Mouse (Mus musculus): ENCODE data around the gene Mcfd2. TPM values are rescaled to one million over a fixed set of nuclear protein-coding genes. Genes with fewer than 3 reads are reported as not detected.

The Mcfd2 gene
- 47.0 and 49.0 TPM in 2 replicates for polyA plus RNA-seq (2014; fragmentation: Nextera tagmentation; extraction: Ambion mirVana)

DNA sequence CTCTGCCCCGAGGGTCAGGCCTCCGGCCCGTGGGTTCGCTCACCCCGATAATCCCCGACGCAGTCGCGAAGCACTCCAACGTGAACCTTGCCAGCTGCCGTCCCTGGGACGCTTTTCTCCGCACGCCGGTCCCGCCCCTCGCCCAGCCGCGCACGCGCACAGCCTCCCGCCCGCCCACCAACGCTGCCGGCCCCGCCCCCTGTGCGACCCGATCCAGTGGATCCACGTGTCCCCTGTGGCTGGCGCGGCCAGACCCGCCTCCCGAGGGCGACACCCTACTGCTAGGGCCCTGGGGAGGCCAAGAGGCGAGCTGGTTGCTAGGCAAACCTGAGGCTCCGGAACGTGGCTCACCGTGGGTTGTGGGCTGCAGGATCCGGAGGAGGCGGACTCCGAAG is at the start of gene Mcfd2:
Mcfd2 (minus strand) TSS at position 144 of the 395 bp plus-strand sequence.
- Histone ChIP-seq H3K27me3 (ENCODE audit: control insufficient read depth, insufficient read depth, low read length) (no peaks in the 10 kb centered on the region), H3K9me3 (ENCODE audit: control insufficient read depth, low read length) (peaks cover 2% of the 10 kb centered on the region; the same call in 1 of the 2 replicates), H3K9ac (peak within 1 kb of the TSS; percentile 94), H3K4me1 (replicated peaks; ENCODE audit: control insufficient read depth, insufficient read depth, low read length) (peaks cover 24% of the 10 kb centered on the region), H3K4me2 (replicated peaks) (peak within 1 kb of the TSS; percentile 86), H3K36me3 (replicated peaks; ENCODE audit: control insufficient read depth, insufficient read depth) (peaks cover 4% of the 10 kb centered on the region; the same call in 1 of the 2 replicates), H3K27ac (peak within 1 kb of the TSS; percentile 71), H3K4me3 (replicated peaks; ENCODE audit: low read length) (peak within 1 kb of the TSS; percentile 80)
- peak; percentile 90 for ATAC-seq (ENCODE audit: low FRiP score)
- under 1% methylated on average over 41 of the region's 41 CpGs for WGBS
- DNase-seq (ENCODE audit: low spot score): peak; percentile 91

GRCm38 (mm10) chr17:87315021-87315531 is 49.3 kb upstream of the Mcfd2 start:
- Histone ChIP-seq H3K9ac (0 out of 2 replicates have a peak overlapping the region, but pooled peaks have one; percentile 21), H3K27ac (no peak overlapping the region), H3K9me3 (ENCODE audit: control insufficient read depth, low read length) (no peaks in the 10 kb centered on the region), H3K4me3 (replicated peaks; ENCODE audit: low read length) (no peak overlapping the region), H3K4me2 (replicated peaks) (no peak overlapping the region), H3K36me3 (replicated peaks; ENCODE audit: control insufficient read depth, insufficient read depth) (no peaks in the 10 kb centered on the region), H3K4me1 (replicated peaks; ENCODE audit: control insufficient read depth, insufficient read depth, low read length) (no peaks in the 10 kb centered on the region), H3K27me3 (ENCODE audit: control insufficient read depth, insufficient read depth, low read length) (no peaks in the 10 kb centered on the region)
- DNase-seq (ENCODE audit: low spot score) (peak; percentile 90), ATAC-seq (ENCODE audit: low FRiP score) (peak; percentile 67)
- WGBS: 10% methylated on average over 9 of the region's 9 CpGs

- DNase-seq (ENCODE audit: low spot score): no peak
- Histone ChIP-seq H3K4me3 (replicated peaks; ENCODE audit: low read length) (no peak overlapping the region), H3K4me2 (replicated peaks) (no peak overlapping the region), H3K4me1 (replicated peaks; ENCODE audit: control insufficient read depth, insufficient read depth, low read length) (no peaks in the 10 kb centered on the region), H3K9me3 (ENCODE audit: control insufficient read depth, low read length) (no peaks in the 10 kb centered on the region), H3K27ac (no peak overlapping the region), H3K27me3 (ENCODE audit: control insufficient read depth, insufficient read depth, low read length) (no peaks in the 10 kb centered on the region), H3K36me3 (replicated peaks; ENCODE audit: control insufficient read depth, insufficient read depth) (no peaks in the 10 kb centered on the region), H3K9ac (0 out of 2 replicates have a peak overlapping the region, but pooled peaks have one; percentile 21)
- WGBS: 55% methylated on average over 5 of the region's 5 CpGs
- ATAC-seq (ENCODE audit: low FRiP score): peak; percentile 51
Measured at GRCm38 (mm10) chr17:87314530-87314946, 48.8 kb upstream of the Mcfd2 start.

DNA sequence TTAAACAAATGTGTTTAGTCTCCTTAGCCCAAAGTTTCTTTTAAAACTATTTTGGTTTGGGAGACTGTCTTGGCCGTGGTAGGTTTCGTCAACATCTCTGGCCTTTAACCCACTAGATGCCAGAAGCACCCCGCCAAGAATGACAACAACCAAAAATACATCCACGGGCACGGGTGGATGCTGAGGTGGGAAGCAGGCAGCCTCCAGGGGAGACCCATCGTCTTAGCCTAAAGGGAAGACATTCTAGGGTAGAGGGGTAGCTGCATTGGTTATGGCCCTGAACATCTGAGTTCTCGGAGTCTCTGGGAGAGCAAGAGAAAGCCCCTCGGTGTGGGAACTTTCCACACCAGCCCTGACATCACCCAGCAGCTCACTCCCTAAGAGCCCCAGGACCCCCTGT is 48.4 kb upstream of the Mcfd2 start:
- 82% methylated on average over 8 of the region's 8 CpGs for WGBS

GRCm38 (mm10) chr17:87312924-87313870 is 47.5 kb upstream of the Mcfd2 start:
- ATAC-seq (ENCODE audit: low FRiP score) (no peak), DNase-seq (ENCODE audit: low spot score) (no peak)
- Histone ChIP-seq H3K36me3 (replicated peaks; ENCODE audit: control insufficient read depth, insufficient read depth) (no peaks in the 10 kb centered on the region), H3K27ac (no peak overlapping the region), H3K4me1 (replicated peaks; ENCODE audit: control insufficient read depth, insufficient read depth, low read length) (no peaks in the 10 kb centered on the region), H3K27me3 (ENCODE audit: control insufficient read depth, insufficient read depth, low read length) (no peaks in the 10 kb centered on the region), H3K4me2 (replicated peaks) (no peak overlapping the region), H3K9ac (no peak overlapping the region), H3K9me3 (ENCODE audit: control insufficient read depth, low read length) (no peaks in the 10 kb centered on the region), H3K4me3 (replicated peaks; ENCODE audit: low read length) (no peak overlapping the region)
- WGBS: 55% methylated on average over 18 of the region's 18 CpGs

More for the DNA sequence above, 48.4 kb upstream of the Mcfd2 start:
- Histone ChIP-seq H3K27me3 (ENCODE audit: control insufficient read depth, insufficient read depth, low read length) (no peaks in the 10 kb centered on the region), H3K36me3 (replicated peaks; ENCODE audit: control insufficient read depth, insufficient read depth) (no peaks in the 10 kb centered on the region), H3K4me2 (replicated peaks) (no peak overlapping the region), H3K4me3 (replicated peaks; ENCODE audit: low read length) (no peak overlapping the region), H3K27ac (no peak overlapping the region), H3K9ac (no peak overlapping the region), H3K9me3 (ENCODE audit: control insufficient read depth, low read length) (no peaks in the 10 kb centered on the region), H3K4me1 (replicated peaks; ENCODE audit: control insufficient read depth, insufficient read depth, low read length) (no peaks in the 10 kb centered on the region)
- DNase-seq (ENCODE audit: low spot score) (no peak), ATAC-seq (ENCODE audit: low FRiP score) (no peak)

GRCm38 (mm10) chr17:87312351-87312750 is 46.6 kb upstream of the Mcfd2 start:
- Histone ChIP-seq H3K4me1 (replicated peaks; ENCODE audit: control insufficient read depth, insufficient read depth, low read length) (no peaks in the 10 kb centered on the region), H3K9me3 (ENCODE audit: control insufficient read depth, low read length) (no peaks in the 10 kb centered on the region), H3K4me2 (replicated peaks) (no peak overlapping the region), H3K9ac (no peak overlapping the region; the same call in 1 of the 2 replicates), H3K27me3 (ENCODE audit: control insufficient read depth, insufficient read depth, low read length) (no peaks in the 10 kb centered on the region), H3K27ac (no peak overlapping the region), H3K36me3 (replicated peaks; ENCODE audit: control insufficient read depth, insufficient read depth) (no peaks in the 10 kb centered on the region), H3K4me3 (replicated peaks; ENCODE audit: low read length) (no peak overlapping the region)
- ATAC-seq (ENCODE audit: low FRiP score): no peak
- 40% methylated on average over 12 of the region's 12 CpGs for WGBS
- DNase-seq (ENCODE audit: low spot score): no peak

- Histone ChIP-seq H3K36me3 (replicated peaks; ENCODE audit: control insufficient read depth, insufficient read depth) (no peaks in the 10 kb centered on the region), H3K4me2 (replicated peaks) (no peak overlapping the region), H3K4me1 (replicated peaks; ENCODE audit: control insufficient read depth, insufficient read depth, low read length) (no peaks in the 10 kb centered on the region), H3K27ac (no peak overlapping the region), H3K9ac (no peak overlapping the region), H3K4me3 (replicated peaks; ENCODE audit: low read length) (no peak overlapping the region), H3K27me3 (ENCODE audit: control insufficient read depth, insufficient read depth, low read length) (no peaks in the 10 kb centered on the region), H3K9me3 (ENCODE audit: control insufficient read depth, low read length) (no peaks in the 10 kb centered on the region)
- DNase-seq (ENCODE audit: low spot score): no peak
- WGBS: 88% methylated on average over 7 of the region's 7 CpGs
- no peak for ATAC-seq (ENCODE audit: low FRiP score)
Measured at GRCm38 (mm10) chr17:87310497-87310896, 44.8 kb upstream of the Mcfd2 start.

DNA sequence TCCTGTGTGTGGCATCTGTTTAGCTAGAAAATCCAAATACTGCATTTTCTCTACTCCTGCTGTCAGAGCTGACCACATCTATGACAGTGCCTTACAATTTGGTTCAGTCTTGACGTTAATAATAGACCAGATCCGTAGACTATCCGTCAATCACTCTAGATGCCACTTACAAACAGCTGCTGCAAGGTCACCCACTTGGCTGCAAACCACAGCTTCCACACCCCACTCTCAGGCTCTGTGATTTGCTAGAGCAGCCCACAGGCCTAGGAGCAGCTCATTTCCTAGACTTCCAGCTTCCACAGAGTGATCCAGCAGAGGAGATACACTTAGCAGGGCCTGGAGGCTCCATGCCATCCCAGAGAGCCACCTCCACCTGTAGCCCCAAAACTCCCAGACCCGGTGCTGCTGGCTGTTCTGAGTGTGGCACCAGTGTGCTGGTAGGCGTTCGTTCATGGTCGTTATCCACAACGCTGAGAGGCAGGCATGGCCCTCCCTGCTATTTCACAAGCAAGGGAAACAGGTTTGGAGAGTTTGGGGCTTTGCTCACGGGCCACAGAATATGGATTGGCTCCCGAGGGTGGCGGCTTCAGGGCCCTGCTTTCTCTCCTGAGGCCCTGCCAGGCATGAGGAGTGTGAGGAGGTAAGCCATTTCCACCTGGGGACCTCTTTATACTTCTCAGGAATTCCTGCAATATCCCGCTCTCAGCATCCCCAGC is 43.5 kb upstream of the Mcfd2 start:
- no peaks in the 10 kb centered on the region for H3K4me1 ChIP-seq (replicated peaks; ENCODE audit: control insufficient read depth, insufficient read depth, low read length)
- H3K27ac ChIP-seq: no peak overlapping the region
- no peak overlapping the region for H3K4me3 ChIP-seq (replicated peaks; ENCODE audit: low read length)
- H3K9ac ChIP-seq: no peak overlapping the region
- H3K27me3 ChIP-seq (ENCODE audit: control insufficient read depth, insufficient read depth, low read length): no peaks in the 10 kb centered on the region
- H3K9me3 ChIP-seq (ENCODE audit: control insufficient read depth, low read length): no peaks in the 10 kb centered on the region
- DNase-seq (ENCODE audit: low spot score): no peak
- 81% methylated on average over 12 of the region's 12 CpGs for WGBS
- H3K4me2 ChIP-seq (replicated peaks): no peak overlapping the region
- H3K36me3 ChIP-seq (replicated peaks; ENCODE audit: control insufficient read depth, insufficient read depth): no peaks in the 10 kb centered on the region
- ATAC-seq (ENCODE audit: low FRiP score): no peak

DNA sequence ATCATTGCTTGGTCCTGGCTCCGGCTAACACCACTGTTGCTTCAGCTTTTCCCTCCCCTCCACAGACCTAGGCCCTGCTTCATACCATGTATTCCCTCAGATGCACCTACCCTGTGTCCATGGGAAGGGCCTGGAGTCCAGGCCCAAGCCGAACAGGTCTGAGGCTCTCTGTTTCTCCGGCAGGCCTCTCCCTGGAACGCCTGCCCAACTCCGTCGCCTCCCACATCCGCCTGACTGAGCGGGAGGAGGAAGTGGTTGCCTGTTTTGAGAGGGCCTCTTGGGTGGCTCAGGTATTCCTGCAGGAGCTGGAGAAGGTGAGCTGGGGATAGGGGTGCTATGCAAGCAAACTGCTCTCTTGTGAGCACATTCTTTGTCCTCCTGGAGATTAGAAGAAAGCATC is 41.0 kb upstream of the Mcfd2 start:
- Histone ChIP-seq H3K36me3 (replicated peaks; ENCODE audit: control insufficient read depth, insufficient read depth) (no peaks in the 10 kb centered on the region), H3K4me1 (replicated peaks; ENCODE audit: control insufficient read depth, insufficient read depth, low read length) (no peaks in the 10 kb centered on the region), H3K9ac (no peak overlapping the region), H3K9me3 (ENCODE audit: control insufficient read depth, low read length) (no peaks in the 10 kb centered on the region), H3K4me2 (replicated peaks) (no peak overlapping the region), H3K27ac (no peak overlapping the region), H3K4me3 (replicated peaks; ENCODE audit: low read length) (no peak overlapping the region), H3K27me3 (ENCODE audit: control insufficient read depth, insufficient read depth, low read length) (no peaks in the 10 kb centered on the region)
- ATAC-seq (ENCODE audit: low FRiP score): no peak
- no peak for DNase-seq (ENCODE audit: low spot score)
- WGBS: 89% methylated on average over 8 of the region's 8 CpGs

All from hindbrain, embryonic 14.5 days (tissue).